Mouse (Mus musculus) olfactory bulb, adult 2 months (tissue): Measurements from ENCODE around the gene Slc34a2. TPM values are rescaled to one million over a fixed set of nuclear protein-coding genes. Genes with fewer than 3 reads are reported as not detected.

Experiments used
- H3K27ac ChIP-seq: fragments of 200-500 bp; 2 replicates; pipeline ENCODE4 v1.5.1; 2012; ENCODE audit warnings: low read depth, low read length; ENCODE audit not compliant: insufficient read depth
- H3K4me1 ChIP-seq: fragments of 200-500 bp; 2 replicates; pipeline ENCODE4 v1.6.1; 2012; ENCODE audit warnings: low read length; ENCODE audit not compliant: control insufficient read depth, insufficient read depth
- H3K4me3 ChIP-seq: fragments of 200-500 bp; 2 replicates; pipeline ENCODE4 v1.5.1; 2012; ENCODE audit warnings: mild to moderate bottlenecking, low read depth, low read length, moderate library complexity; ENCODE audit not compliant: insufficient read depth
- CTCF ChIP-seq: fragments of 200-500 bp; IDR thresholded peaks from 2 replicates; pipeline ENCODE4 v1.5.1; 2012; ENCODE audit warnings: low read depth, mild to moderate bottlenecking, low read length, moderate library complexity; ENCODE audit not compliant: insufficient read depth
- POLR2A ChIP-seq: fragments of 200-500 bp; IDR thresholded peaks from 2 replicates; pipeline ENCODE4 v1.6.1; 2012; ENCODE audit warnings: mild to moderate bottlenecking, low read depth, low read length, moderate library complexity; ENCODE audit not compliant: insufficient read depth
- WGBS: fragments of 180-500 bp; shearing (Covaris S2); methylation state at CpG from one replicate; pipeline ENCODE4 v1.1.7; 2018; 5-methylcytosine and 5-hydroxymethylcytosine counted together
- polyA plus RNA-seq: library from polyadenylated mRNA; stranded (reverse); fragments of >200 nt; gene quantifications from 2 replicates; pipeline ENCODE4 v1.2.4, GENCODE M21; 2012; ENCODE audit warnings: low replicate concordance; ENCODE audit not compliant: missing spikeins, insufficient read depth, insufficient read length

Slc34a2 gene
- polyA plus RNA-seq, 1 experiment = not detected

GRCm38 (mm10) chr5:53048599-53048998, 10.7 kb downstream of the Slc34a2 start:
- TF ChIP-seq CTCF (no peak), POLR2A (no peak)
- WGBS = 62% methylated on average over 4 of the region's 4 CpGs
- Histone ChIP-seq H3K4me1 (peaks cover 5% of the 10 kb centered on the region), H3K4me3 (no peak overlapping the region), H3K27ac (no peak overlapping the region)

GRCm38 (mm10) chr5:53049046-53049445, 11.2 kb downstream of the Slc34a2 start:
- Histone ChIP-seq H3K27ac (no peak overlapping the region), H3K4me1 (peaks cover 5% of the 10 kb centered on the region), H3K4me3 (no peak overlapping the region)
- TF ChIP-seq POLR2A (no peak), CTCF (no peak)
- 4% methylated on average over 39 of the region's 39 CpGs for WGBS

GRCm38 (mm10) chr5:53050963-53051362, 13.1 kb downstream of the Slc34a2 start:
- Histone ChIP-seq H3K4me1 (peaks cover 5% of the 10 kb centered on the region), H3K4me3 (no peak overlapping the region), H3K27ac (no peak overlapping the region)
- TF ChIP-seq CTCF (no peak), POLR2A (no peak)
- WGBS = 88% methylated on average over 1 of the region's 1 CpGs

GRCm38 (mm10) chr5:53053246-53053645, 15.4 kb downstream of the Slc34a2 start:
- no peak overlapping the region for H3K27ac ChIP-seq
- H3K4me1 ChIP-seq = peaks cover 5% of the 10 kb centered on the region
- TF ChIP-seq POLR2A (no peak), CTCF (no peak)
- 93% methylated on average over 2 of the region's 2 CpGs for WGBS
- H3K4me3 ChIP-seq = no peak overlapping the region

GRCm38 (mm10) chr5:53061532-53062130, 23.8 kb downstream of the Slc34a2 start:
- H3K4me3 ChIP-seq = no peak overlapping the region
- TF ChIP-seq CTCF (no peak), POLR2A (no peak)
- no peak overlapping the region for H3K27ac ChIP-seq
- peaks cover 3% of the 10 kb centered on the region for H3K4me1 ChIP-seq
- 64% methylated on average over 9 of the region's 9 CpGs for WGBS

- Histone ChIP-seq H3K27ac (no peak overlapping the region), H3K4me1 (no peaks in the 10 kb centered on the region), H3K4me3 (no peak overlapping the region)
- no peak for TF ChIP-seq POLR2A
- TF ChIP-seq CTCF = no peak
- 87% methylated on average over 6 of the region's 6 CpGs for WGBS
Observed at GRCm38 (mm10) chr5:53074553-53074952, 36.7 kb downstream of the Slc34a2 start.

GRCm38 (mm10) chr5:53078453-53078852, 40.6 kb downstream of the Slc34a2 start:
- TF ChIP-seq CTCF (no peak), POLR2A (no peak)
- H3K4me3 ChIP-seq = no peak overlapping the region
- WGBS = 79% methylated on average over 4 of the region's 4 CpGs
- H3K4me1 ChIP-seq = no peaks in the 10 kb centered on the region
- no peak overlapping the region for H3K27ac ChIP-seq

GRCm38 (mm10) chr5:53087452-53087851, 49.6 kb downstream of the Slc34a2 start:
- Histone ChIP-seq H3K27ac (no peak overlapping the region), H3K4me3 (no peak overlapping the region), H3K4me1 (no peaks in the 10 kb centered on the region)
- WGBS = 87% methylated on average over 7 of the region's 7 CpGs
- TF ChIP-seq POLR2A = no peak
- TF ChIP-seq CTCF = no peak

GRCm38 (mm10) chr5:53091331-53091730, 53.5 kb downstream of the Slc34a2 start:
- H3K27ac ChIP-seq = no peak overlapping the region
- TF ChIP-seq POLR2A = no peak
- no peak for TF ChIP-seq CTCF
- 76% methylated on average over 3 of the region's 3 CpGs for WGBS
- no peaks in the 10 kb centered on the region for H3K4me1 ChIP-seq
- no peak overlapping the region for H3K4me3 ChIP-seq
